Mouse (Mus musculus) liver, adult 2 months (tissue): ENCODE measurements around the gene Spink4. TPM values are rescaled to one million over a fixed set of nuclear protein-coding genes. Genes with fewer than 3 reads are reported as not detected.

Experiments used
- DNase-seq: peaks from one replicate; pipeline ENCODE4 v3.0.0-alpha.2; 2011; ENCODE audit warnings: low read depth, low spot score; ENCODE audit errors: extremely low read depth
- H3K27ac ChIP-seq: fragments of 200-500 bp; replicated peaks from 2 replicates; pipeline ENCODE4 v1.5.1; 2012; ENCODE audit warnings: low read depth, mild to moderate bottlenecking, control low read depth, inconsistent platforms, low read length; ENCODE audit not compliant: insufficient read depth
- H3K27me3 ChIP-seq: fragments of 200-500 bp; 2 replicates; pipeline ENCODE4 v1.6.1; 2012; ENCODE audit warnings: mild to moderate bottlenecking, moderate library complexity, low read length, inconsistent platforms; ENCODE audit not compliant: control insufficient read depth, insufficient read depth
- H3K36me3 ChIP-seq: fragments of 200-500 bp; 2 replicates; pipeline ENCODE4 v1.6.1; 2012; ENCODE audit warnings: low read length, inconsistent platforms; ENCODE audit not compliant: control insufficient read depth, insufficient read depth
- H3K4me1 ChIP-seq: fragments of 200-500 bp; 2 replicates; pipeline ENCODE4 v1.6.1; 2011; ENCODE audit warnings: low read length; ENCODE audit not compliant: control insufficient read depth, insufficient read depth
- H3K4me3 ChIP-seq: fragments of 200-500 bp; 2 replicates; pipeline ENCODE4 v1.5.1; 2011; ENCODE audit warnings: low read depth, mild to moderate bottlenecking, control low read depth, low read length, moderate library complexity; ENCODE audit not compliant: insufficient read depth
- H3K79me2 ChIP-seq: fragments of 200-500 bp; 2 replicates; pipeline ENCODE4 v1.6.1; 2012; ENCODE audit warnings: inconsistent platforms, mild to moderate bottlenecking, low read length, moderate library complexity; ENCODE audit not compliant: control insufficient read depth, insufficient read depth
- H3K9ac ChIP-seq: fragments of 200-500 bp; 2 replicates; pipeline ENCODE4 v1.6.1; 2012; ENCODE audit warnings: low read depth, mild to moderate bottlenecking, control low read depth, inconsistent platforms, low read length
- CTCF ChIP-seq: fragments of 200-500 bp; IDR thresholded peaks from 2 replicates; pipeline ENCODE4 v1.5.1; 2011; ENCODE audit warnings: low read depth, low read length, control low read depth
- POLR2A ChIP-seq: fragments of 200-500 bp; IDR thresholded peaks from 2 replicates; pipeline ENCODE4 v1.6.1; 2011; ENCODE audit warnings: low read length, control low read depth; ENCODE audit not compliant: insufficient read depth; ENCODE audit errors: extremely low read depth
- WGBS: fragments of 180-500 bp; shearing (Covaris S2); methylation state at CpG from one replicate; pipeline ENCODE4 v1.1.7; 2018; 5-methylcytosine and 5-hydroxymethylcytosine counted together
- polyA plus RNA-seq: library from polyadenylated mRNA; depleted of rRNA; stranded (reverse); fragments of >200 nt; gene quantifications from 2 replicates; pipeline ENCODE4 v1.2.3, GENCODE M21; 2012
- total RNA-seq: library from RNA; depleted of rRNA; stranded (reverse); fragments of >200 nt; gene quantifications from 2 replicates; pipeline ENCODE4 v1.2.3, GENCODE M21; 2014

Spink4 gene
- total and polyA plus RNA-seq, 2 experiments, result 1.4 to 1.9 TPM

DNA sequence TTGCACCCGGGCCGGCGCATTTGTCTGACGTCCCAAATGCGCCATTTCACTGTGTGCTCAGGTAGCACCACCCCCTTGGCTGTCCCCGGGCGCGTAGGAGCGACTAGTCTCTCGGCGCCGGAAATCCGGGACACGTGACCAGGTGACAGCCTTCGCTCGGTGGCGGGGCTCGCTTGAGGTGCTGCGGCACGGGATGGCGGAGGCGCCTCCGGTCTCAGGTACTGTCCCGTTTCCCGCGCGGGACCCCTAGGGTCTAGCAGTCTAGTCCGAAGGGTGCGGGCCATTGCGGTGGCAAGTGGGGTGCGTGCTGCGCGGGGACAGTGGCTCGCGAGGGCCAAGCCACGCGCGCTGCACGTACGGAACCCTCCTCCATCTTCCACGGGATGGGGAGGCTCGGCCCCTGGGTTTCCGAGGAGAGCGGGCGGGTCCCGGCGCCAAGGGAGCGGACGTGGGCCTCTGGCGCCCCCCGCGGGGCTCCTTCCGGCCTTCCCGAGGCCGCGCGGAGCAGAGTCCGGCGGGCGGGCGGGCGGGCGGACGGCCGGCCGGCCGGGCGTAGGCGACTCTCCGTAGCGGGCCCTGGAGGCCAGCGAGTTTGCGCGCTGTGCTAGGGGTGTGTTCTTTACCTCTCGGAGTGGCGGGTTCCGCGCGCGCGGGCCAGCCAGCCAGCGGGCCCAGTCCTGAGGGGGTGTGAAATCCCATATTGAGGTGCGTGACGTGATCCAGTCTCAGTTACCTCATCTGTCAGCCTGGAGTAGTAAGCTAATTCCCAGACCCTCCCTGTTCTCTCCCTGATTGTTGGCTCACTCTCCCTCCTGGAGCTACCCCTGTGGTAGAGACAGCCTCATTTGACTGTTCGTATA, 51.2 kb downstream of the Spink4 start, which contains the start of gene Nfx1:
TSS of gene Nfx1 (plus strand) at position 65 of the 860 bp plus-strand sequence.
- peaks cover 17% of the 10 kb centered on the region for H3K79me2 ChIP-seq
- DNase-seq, result peak; percentile 90

DNA sequence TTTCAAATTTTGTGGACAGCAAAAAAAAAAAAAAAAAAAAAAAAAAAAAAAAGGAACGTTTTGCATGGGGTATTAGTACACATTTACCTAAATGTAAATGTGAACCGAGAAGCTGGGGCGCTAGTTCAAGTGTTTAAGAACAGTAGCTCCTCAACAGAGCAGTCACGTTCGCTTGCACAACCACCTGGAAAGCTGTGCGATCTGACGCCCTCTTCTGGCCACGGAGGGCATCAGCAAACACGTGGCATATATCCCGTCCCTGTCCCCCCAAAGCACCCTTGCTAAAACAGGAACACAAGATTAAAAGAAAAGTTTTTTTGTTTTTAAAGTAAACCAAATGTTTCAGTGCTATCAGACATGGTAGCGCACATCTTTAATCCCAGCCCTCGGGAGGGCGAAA, 51.9 kb downstream of the Spink4 start:
- WGBS, result 20% methylated on average over 13 of the region's 13 CpGs
- TF ChIP-seq CTCF (peak; percentile 85), POLR2A (no peak)
- DNase-seq, result peak; percentile 42

More for the DNA sequence above, 51.2 kb downstream of the Spink4 start, which contains the start of gene Nfx1:
- Histone ChIP-seq H3K27ac (peak within 1 kb of the TSS; percentile 97), H3K4me1 (peaks cover 23% of the 10 kb centered on the region), H3K36me3 (peaks cover 4% of the 10 kb centered on the region; the same call in 1 of the 2 replicates), H3K4me3 (peak within 1 kb of the TSS; percentile 98), H3K9ac (peak within 1 kb of the TSS; percentile 96), H3K27me3 (no peaks in the 10 kb centered on the region)
- TF ChIP-seq POLR2A (peak; percentile 81), CTCF (no peak)
- under 1% methylated on average over 85 of the region's 85 CpGs for WGBS

DNA sequence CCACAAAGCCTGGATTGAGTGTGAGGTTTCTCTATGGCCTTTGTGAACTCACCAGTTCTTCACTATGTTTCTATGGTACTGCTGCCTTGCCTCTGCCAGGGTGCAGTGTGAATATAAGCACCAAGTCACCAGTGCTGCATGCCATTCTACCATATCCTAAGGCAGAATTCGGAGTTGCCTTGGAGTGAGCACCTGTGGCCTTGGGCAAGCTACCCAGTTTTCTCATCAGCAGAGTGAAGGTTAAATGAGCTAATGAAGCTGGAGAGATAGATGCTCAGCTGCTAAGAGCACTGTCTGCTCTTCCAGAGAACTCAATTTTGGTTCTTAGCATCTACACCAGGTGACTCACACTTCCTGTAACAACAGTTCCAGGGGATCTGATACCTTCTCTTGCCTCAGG, 54.2 kb downstream of the Spink4 start:
- no peak for DNase-seq
- WGBS, result 35% methylated on average over 1 of the region's 1 CpGs
- H3K27me3 ChIP-seq, result no peaks in the 10 kb centered on the region
- peaks cover 24% of the 10 kb centered on the region for H3K79me2 ChIP-seq
- H3K9ac ChIP-seq, result no peak overlapping the region
- H3K27ac ChIP-seq, result no peak overlapping the region
- H3K4me1 ChIP-seq, result peaks cover 27% of the 10 kb centered on the region
- no peak for TF ChIP-seq POLR2A
- H3K4me3 ChIP-seq, result no peak overlapping the region
- H3K36me3 ChIP-seq, result peaks cover 14% of the 10 kb centered on the region

More for the DNA sequence above, 51.9 kb downstream of the Spink4 start:
- H3K4me1 ChIP-seq, result peaks cover 23% of the 10 kb centered on the region
- peak overlapping the region; percentile 96; the same call in 1 of the 2 replicates for H3K9ac ChIP-seq
- H3K36me3 ChIP-seq, result peaks cover 3% of the 10 kb centered on the region; the same call in 1 of the 2 replicates
- H3K27ac ChIP-seq, result peak overlapping the region; percentile 80
- peaks cover 19% of the 10 kb centered on the region for H3K79me2 ChIP-seq
- H3K4me3 ChIP-seq, result peak overlapping the region; percentile 98
- no peaks in the 10 kb centered on the region for H3K27me3 ChIP-seq

DNA sequence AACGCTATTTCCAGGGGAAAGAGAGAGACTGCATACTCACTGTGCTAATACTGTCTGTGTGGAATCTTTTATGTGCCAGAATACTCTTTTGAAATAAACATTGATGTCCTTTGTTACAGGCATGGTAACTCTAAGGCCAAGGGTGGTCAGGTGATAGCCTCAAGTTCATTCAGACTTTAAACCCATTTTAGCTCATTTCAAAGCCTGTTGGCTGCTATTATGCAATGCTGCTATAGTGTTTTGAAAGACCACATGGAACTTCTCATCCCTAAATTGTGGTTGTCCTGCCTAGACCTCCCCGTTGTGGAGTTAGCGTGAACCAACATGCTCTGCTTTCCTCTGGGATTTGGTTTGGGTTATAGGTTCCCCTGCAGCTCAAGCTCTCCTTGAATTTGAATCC, 55.8 kb downstream of the Spink4 start:
- Histone ChIP-seq H3K79me2 (peaks cover 28% of the 10 kb centered on the region), H3K4me3 (no peak overlapping the region), H3K27me3 (no peaks in the 10 kb centered on the region), H3K27ac (peak overlapping the region; percentile 96), H3K36me3 (peaks cover 29% of the 10 kb centered on the region), H3K4me1 (peaks cover 26% of the 10 kb centered on the region), H3K9ac (peak overlapping the region; percentile 48)
- WGBS, result 28% methylated on average over 3 of the region's 3 CpGs
- no peak for TF ChIP-seq POLR2A
- no peak for TF ChIP-seq CTCF
- peak; percentile 98 for DNase-seq

DNA sequence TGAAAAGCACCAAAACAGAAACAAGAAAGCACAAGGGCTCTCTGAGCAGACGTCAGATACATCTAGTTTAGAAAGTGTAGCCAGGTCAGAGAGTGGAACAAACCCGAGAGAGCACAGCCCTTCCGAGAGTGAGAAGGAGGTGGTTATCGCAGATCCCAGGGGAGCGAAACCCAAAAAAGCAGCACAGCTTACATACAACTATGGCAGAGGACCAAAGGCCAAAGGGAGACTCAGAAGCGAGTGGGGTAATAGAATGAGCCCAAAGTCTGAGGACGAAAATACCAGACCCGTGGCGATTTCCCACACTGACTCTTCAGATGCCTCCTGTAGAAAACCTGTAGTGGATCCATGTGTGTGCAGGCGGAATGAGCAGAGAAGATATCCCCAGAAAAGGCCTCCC, 56.8 kb downstream of the Spink4 start:
- H3K9ac ChIP-seq, result peak overlapping the region; percentile 28; the same call in 1 of the 2 replicates
- DNase-seq, result peak; percentile 72
- peaks cover 34% of the 10 kb centered on the region for H3K36me3 ChIP-seq
- TF ChIP-seq POLR2A (no peak), CTCF (no peak)
- peak overlapping the region; percentile 82 for H3K27ac ChIP-seq
- WGBS, result 40% methylated on average over 10 of the region's 10 CpGs
- no peak overlapping the region for H3K4me3 ChIP-seq
- no peaks in the 10 kb centered on the region for H3K27me3 ChIP-seq
- peaks cover 24% of the 10 kb centered on the region for H3K79me2 ChIP-seq
- peaks cover 26% of the 10 kb centered on the region for H3K4me1 ChIP-seq
